Mouse (Mus musculus) ES-CJ7 (cell line): ENCODE results near the gene Hoxa5.

Experiments
- DNase-seq: peaks from one replicate; pipeline ENCODE4 v3.0.0; 2011; ENCODE audit warnings: low read depth, low spot score

Hoxa5 gene

GRCm38 (mm10) chr6:52178918-52179665 lies 25.3 kb downstream of the Hoxa5 start:
- no peak for DNase-seq

GRCm38 (mm10) chr6:52177806-52178205 lies 26.6 kb downstream of the Hoxa5 start:
- DNase-seq, result no peak

GRCm38 (mm10) chr6:52177061-52177735 lies 27.2 kb downstream of the Hoxa5 start, which contains the start of gene 5730596B20Rik:
5730596B20Rik (plus strand) TSS chr6:52177498.
- DNase-seq, result peak; percentile 79

GRCm38 (mm10) chr6:52176391-52176790 lies 28.0 kb downstream of the Hoxa5 start:
- DNase-seq, result no peak

- peak; percentile 70 for DNase-seq
Measured at GRCm38 (mm10) chr6:52175864-52176263, 28.5 kb downstream of the Hoxa5 start.

- DNase-seq, result peak; percentile 89
Measured at GRCm38 (mm10) chr6:52174968-52175751, 29.2 kb downstream of the Hoxa5 start.

GRCm38 (mm10) chr6:52173648-52174047 lies 30.7 kb downstream of the Hoxa5 start:
- no peak for DNase-seq

- peak; percentile 99 for DNase-seq
Measured at GRCm38 (mm10) chr6:52172501-52172900, 31.9 kb downstream of the Hoxa5 start.

GRCm38 (mm10) chr6:52171938-52172337 lies 32.4 kb downstream of the Hoxa5 start:
- DNase-seq, result no peak

GRCm38 (mm10) chr6:52171331-52171730 lies 33.1 kb downstream of the Hoxa5 start:
- DNase-seq, result no peak

GRCm38 (mm10) chr6:52170898-52171223 lies 33.5 kb downstream of the Hoxa5 start:
- DNase-seq, result no peak

GRCm38 (mm10) chr6:52170166-52170897 lies 34.1 kb downstream of the Hoxa5 start:
- no peak for DNase-seq

GRCm38 (mm10) chr6:52169499-52170165 lies 34.8 kb downstream of the Hoxa5 start:
- no peak for DNase-seq

GRCm38 (mm10) chr6:52168191-52169055 lies 36.0 kb downstream of the Hoxa5 start:
- DNase-seq, result peak; percentile 51

GRCm38 (mm10) chr6:52167736-52168161 lies 36.6 kb downstream of the Hoxa5 start:
- no peak for DNase-seq

- DNase-seq, result no peak
Measured at GRCm38 (mm10) chr6:52167176-52167575, 37.2 kb downstream of the Hoxa5 start.

- no peak for DNase-seq
Measured at GRCm38 (mm10) chr6:52166431-52167077, 37.8 kb downstream of the Hoxa5 start.

- DNase-seq, result peak; percentile 61
Measured at GRCm38 (mm10) chr6:52165441-52166370, 38.7 kb downstream of the Hoxa5 start.
